Mouse (Mus musculus) forebrain, embryonic 15.5 days (tissue): ENCODE data around the gene Nicn1. TPM values are rescaled to one million over a fixed set of nuclear protein-coding genes. Genes with fewer than 3 reads are reported as not detected.

Experiments
- ATAC-seq: fragments of 200-750 bp; cut with Nextera tagmentation; replicated peaks from 2 replicates; pipeline ENCODE4 v1.8.0; 2017; ENCODE audit warnings: mild to moderate bottlenecking, moderate TSS enrichment, moderate library complexity
- H3K27ac ChIP-seq: fragments of 300-500 bp; sonication (generic); replicated peaks from 2 replicates; pipeline ENCODE4 v1.5.1; 2015; ENCODE audit warnings: mild to moderate bottlenecking, inconsistent platforms
- H3K27me3 ChIP-seq: fragments of 300-500 bp; sonication (generic); 2 replicates; pipeline ENCODE4 v1.6.1; 2015; ENCODE audit warnings: inconsistent platforms
- H3K36me3 ChIP-seq: fragments of 300-500 bp; sonication (generic); 2 replicates; pipeline ENCODE4 v1.6.1; 2015; ENCODE audit warnings: mild to moderate bottlenecking, inconsistent platforms
- H3K4me1 ChIP-seq: fragments of 300-500 bp; sonication (generic); 2 replicates; pipeline ENCODE4 v1.6.1; 2015; ENCODE audit warnings: inconsistent platforms
- H3K4me2 ChIP-seq: fragments of 300-500 bp; sonication (generic); replicated peaks from 2 replicates; pipeline ENCODE4 v1.6.1; 2015; ENCODE audit warnings: mild to moderate bottlenecking, inconsistent platforms
- H3K4me3 ChIP-seq: fragments of 300-500 bp; sonication (generic); 2 replicates; pipeline ENCODE4 v1.5.1; 2015; ENCODE audit warnings: mild to moderate bottlenecking, inconsistent platforms
- H3K9ac ChIP-seq: fragments of 300-500 bp; sonication (generic); replicated peaks from 2 replicates; pipeline ENCODE4 v1.6.1; 2015; ENCODE audit warnings: mild to moderate bottlenecking, inconsistent platforms
- H3K9me3 ChIP-seq: fragments of 300-500 bp; sonication (generic); 2 replicates; pipeline ENCODE4 v1.6.1; 2016; ENCODE audit warnings: inconsistent platforms
- WGBS: fragments of 180-500 bp; shearing (Covaris S2); methylation state at CpG from one replicate; pipeline ENCODE4 v1.1.7; 2015; ENCODE audit warnings: mixed read lengths; 5-methylcytosine and 5-hydroxymethylcytosine counted together
- polyA plus RNA-seq: library from polyadenylated mRNA; unstranded; fragments of >200 nt; fragmentation: Nextera tagmentation; extraction: Ambion mirVana; gene quantifications from 2 replicates; pipeline ENCODE4 v1.2.1, GENCODE M21; 2015

Nicn1 gene
- polyA plus RNA-seq, 1 experiment from 2014 or later = 133 TPM

DNA sequence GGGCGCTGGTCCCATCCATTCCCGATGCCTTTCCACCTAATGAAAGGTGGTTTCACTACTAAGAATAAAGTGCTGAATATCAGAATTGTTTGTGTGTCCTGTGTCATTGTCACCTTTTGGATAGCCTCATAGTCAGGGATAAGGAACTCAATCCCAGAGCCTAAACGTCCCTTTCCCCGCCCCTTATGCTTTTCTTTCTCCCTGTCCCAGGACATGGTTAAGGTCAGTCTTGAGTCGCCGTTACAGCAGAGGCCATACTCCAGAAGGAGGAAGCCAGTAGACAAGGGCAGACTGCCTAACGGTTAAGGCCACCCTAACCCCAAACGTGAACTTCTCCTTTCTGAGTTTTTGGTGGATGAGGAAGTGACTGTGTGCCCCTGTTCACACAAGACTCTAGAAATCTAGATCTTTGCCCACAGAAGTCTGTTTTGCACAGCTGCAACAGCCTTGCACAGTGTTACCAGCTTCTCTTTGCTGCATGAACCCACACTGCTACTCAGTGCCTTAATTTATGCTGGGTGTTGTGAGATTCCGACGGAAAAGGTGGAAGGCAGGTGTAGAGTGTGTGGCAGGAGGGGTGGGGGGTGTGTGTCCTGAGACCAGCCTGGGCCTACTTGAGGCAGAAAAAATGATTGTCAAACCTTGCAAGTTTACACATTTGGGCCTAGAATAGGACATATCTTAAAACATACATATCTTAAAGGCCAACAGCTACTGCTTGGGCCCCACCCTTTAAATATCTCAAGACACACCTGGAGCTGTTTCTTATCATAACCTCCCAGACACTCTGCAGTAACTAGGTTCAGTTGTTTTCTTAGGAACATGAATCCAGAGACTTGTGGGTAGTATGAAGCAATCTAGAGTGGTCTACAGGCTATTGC is 50.3 kb downstream of the Nicn1 start:
- Histone ChIP-seq H3K9ac (peak overlapping the region; percentile 70), H3K27me3 (no peaks in the 10 kb centered on the region), H3K36me3 (peaks cover 7% of the 10 kb centered on the region; the same call in 1 of the 2 replicates), H3K4me3 (peak overlapping the region; percentile 58), H3K4me1 (peaks cover 23% of the 10 kb centered on the region), H3K27ac (no peak overlapping the region), H3K4me2 (peak overlapping the region; percentile 63), H3K9me3 (no peaks in the 10 kb centered on the region)
- WGBS = 68% methylated on average over 10 of the region's 10 CpGs
- no peak for ATAC-seq

DNA sequence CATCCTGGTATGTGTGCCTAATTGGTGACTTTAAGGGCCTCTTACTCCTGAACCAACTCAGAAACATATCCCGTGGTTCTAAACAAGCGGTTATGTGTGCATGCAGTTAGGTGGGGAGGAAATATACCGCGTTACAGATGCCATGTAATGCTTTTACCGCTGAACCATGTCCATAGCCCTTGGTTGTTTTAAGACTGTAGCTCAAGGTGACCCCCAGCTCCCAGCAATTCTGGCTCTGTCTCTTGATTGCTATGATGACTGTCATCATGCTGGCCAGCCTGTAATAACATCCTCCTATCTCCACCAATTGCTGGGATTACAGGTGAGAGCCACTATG is 50.9 kb downstream of the Nicn1 start:
- H3K4me1 ChIP-seq = peaks cover 25% of the 10 kb centered on the region
- H3K27ac ChIP-seq = no peak overlapping the region
- no peaks in the 10 kb centered on the region for H3K27me3 ChIP-seq
- H3K36me3 ChIP-seq = peaks cover 6% of the 10 kb centered on the region; the same call in 1 of the 2 replicates
- no peak overlapping the region for H3K4me3 ChIP-seq
- no peaks in the 10 kb centered on the region for H3K9me3 ChIP-seq
- WGBS = 90% methylated on average over 5 of the region's 5 CpGs
- H3K4me2 ChIP-seq = no peak overlapping the region
- no peak overlapping the region for H3K9ac ChIP-seq
- ATAC-seq = no peak

DNA sequence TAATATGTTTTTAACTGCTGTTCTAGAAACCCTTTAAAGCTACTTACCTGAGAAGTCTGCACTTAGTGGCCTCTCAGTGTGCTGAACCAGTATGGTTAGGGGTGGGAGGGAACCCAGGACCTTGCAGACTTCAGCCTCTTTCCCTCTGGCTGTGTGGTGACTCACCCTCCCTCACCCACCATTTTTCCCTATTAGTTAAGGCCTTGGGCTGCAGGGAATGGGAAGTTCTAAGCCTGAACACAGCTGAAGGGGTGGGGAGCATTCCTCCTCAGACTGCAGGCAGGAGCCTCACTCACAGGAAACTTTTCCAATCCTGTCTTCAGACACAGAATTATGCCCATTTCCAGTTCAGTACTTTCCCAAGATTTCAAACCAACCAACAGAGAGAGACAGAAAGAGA is 51.6 kb downstream of the Nicn1 start:
- H3K27me3 ChIP-seq = no peaks in the 10 kb centered on the region
- peaks cover 4% of the 10 kb centered on the region; the same call in 1 of the 2 replicates for H3K36me3 ChIP-seq
- H3K9me3 ChIP-seq = no peaks in the 10 kb centered on the region
- H3K4me3 ChIP-seq = no peak overlapping the region
- ATAC-seq = no peak
- no peak overlapping the region for H3K27ac ChIP-seq
- H3K9ac ChIP-seq = no peak overlapping the region
- peaks cover 29% of the 10 kb centered on the region for H3K4me1 ChIP-seq
- H3K4me2 ChIP-seq = no peak overlapping the region

DNA sequence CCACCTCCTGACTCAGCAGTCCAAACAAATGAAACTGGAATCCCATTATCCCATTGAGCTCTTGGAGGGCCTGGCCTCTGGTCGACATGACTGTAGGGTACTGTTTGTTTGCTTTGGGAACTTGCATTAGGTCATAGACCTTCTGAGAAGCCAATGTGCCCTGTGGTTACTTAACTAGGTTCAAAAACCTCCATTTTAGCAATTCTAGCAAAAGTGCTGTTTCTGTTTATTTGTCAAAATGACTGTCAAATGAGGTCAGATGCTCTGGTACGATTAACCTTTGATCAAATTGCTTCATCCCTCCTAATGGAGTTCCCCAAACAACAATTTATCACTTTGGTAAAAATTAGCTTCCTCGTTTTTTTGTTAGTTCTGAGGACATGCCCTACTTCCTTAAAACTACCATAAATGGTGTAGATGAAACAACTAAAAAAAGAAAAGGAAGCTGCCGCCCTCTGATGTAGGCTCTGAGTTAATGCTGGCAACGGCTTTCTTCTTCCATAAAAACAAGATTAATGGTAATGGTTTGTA is 52.1 kb downstream of the Nicn1 start:
- WGBS = 62% methylated on average over 5 of the region's 5 CpGs
- ATAC-seq = no peak
- Histone ChIP-seq H3K4me2 (no peak overlapping the region), H3K36me3 (peaks cover 4% of the 10 kb centered on the region; the same call in 1 of the 2 replicates), H3K4me1 (peaks cover 30% of the 10 kb centered on the region), H3K9me3 (no peaks in the 10 kb centered on the region), H3K9ac (no peak overlapping the region), H3K27ac (no peak overlapping the region), H3K27me3 (no peaks in the 10 kb centered on the region), H3K4me3 (no peak overlapping the region)

DNA sequence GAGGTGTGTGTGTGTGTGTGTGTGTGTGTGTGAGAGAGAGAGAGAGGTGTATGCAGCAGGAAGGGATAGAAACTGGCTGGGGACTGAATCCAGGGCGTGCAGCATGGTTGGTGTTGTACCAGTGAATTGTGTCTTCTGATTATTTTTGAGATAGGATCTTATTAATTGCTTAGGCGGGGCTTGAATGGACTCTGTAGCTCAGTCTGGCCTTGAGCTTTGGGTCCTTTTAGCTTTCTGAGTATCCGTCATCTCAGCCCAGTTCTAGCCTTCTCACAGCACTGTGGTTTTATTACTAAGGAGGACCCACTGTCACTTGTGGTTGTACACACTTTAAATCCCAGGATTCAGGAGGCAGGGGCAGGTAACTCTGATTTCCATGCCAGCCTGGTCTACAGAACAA is 53.1 kb downstream of the Nicn1 start:
- H3K27me3 ChIP-seq = no peaks in the 10 kb centered on the region
- no peak overlapping the region for H3K9ac ChIP-seq
- H3K4me1 ChIP-seq = peaks cover 29% of the 10 kb centered on the region
- WGBS = 91% methylated on average over 3 of the region's 3 CpGs
- H3K36me3 ChIP-seq = no peaks in the 10 kb centered on the region
- H3K27ac ChIP-seq = no peak overlapping the region
- ATAC-seq = no peak
- H3K4me2 ChIP-seq = no peak overlapping the region
- H3K4me3 ChIP-seq = no peak overlapping the region
- no peaks in the 10 kb centered on the region for H3K9me3 ChIP-seq

DNA sequence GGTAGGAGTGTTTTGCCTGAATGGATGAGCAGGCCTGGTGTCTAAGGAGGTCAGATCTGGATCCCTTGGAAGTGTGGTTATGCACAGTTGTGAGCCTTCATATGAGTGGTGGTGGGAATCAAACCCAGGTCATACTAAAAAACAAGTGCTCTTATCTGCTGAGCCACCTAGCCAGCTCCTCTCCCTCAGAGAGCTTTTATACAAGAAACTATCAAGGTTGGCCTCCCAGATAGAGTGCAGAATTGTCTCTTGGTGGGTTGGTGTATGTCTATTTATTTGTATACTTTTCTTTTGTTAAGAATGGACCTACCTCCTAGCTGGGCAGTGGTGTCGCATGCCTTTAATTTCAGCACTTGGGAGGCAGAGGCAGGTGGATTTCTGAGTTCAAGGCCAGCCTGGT is 53.6 kb downstream of the Nicn1 start:
- Histone ChIP-seq H3K4me1 (peaks cover 29% of the 10 kb centered on the region), H3K9ac (no peak overlapping the region), H3K4me3 (no peak overlapping the region), H3K4me2 (no peak overlapping the region), H3K9me3 (no peaks in the 10 kb centered on the region), H3K27me3 (no peaks in the 10 kb centered on the region), H3K36me3 (no peaks in the 10 kb centered on the region), H3K27ac (no peak overlapping the region)
- no peak for ATAC-seq
- WGBS = 95% methylated on average over 1 of the region's 1 CpGs

DNA sequence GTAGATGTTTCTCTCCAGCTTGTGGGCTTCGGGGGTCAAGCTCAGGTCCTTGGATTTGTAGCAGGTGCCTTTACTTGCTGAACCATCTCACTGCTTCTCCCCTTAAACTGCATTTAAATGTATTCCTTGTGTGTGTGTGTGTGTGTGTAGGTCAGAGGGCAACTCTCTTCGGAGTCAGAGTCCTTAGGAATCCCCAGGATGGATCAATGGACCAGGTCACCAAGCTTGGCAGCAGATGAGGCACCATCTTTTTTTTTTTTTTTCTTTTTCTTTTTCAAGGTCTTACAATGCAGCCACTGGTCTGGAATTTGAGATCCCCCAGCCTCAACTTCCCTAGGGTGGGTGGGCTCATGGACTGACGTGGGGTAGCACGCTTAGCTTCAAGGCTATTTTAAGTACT is 54.2 kb downstream of the Nicn1 start:
- 84% methylated on average over 4 of the region's 4 CpGs for WGBS
- Histone ChIP-seq H3K27ac (no peak overlapping the region), H3K36me3 (no peaks in the 10 kb centered on the region), H3K4me1 (peaks cover 35% of the 10 kb centered on the region), H3K4me3 (no peak overlapping the region), H3K4me2 (no peak overlapping the region), H3K9ac (no peak overlapping the region), H3K27me3 (no peaks in the 10 kb centered on the region), H3K9me3 (no peaks in the 10 kb centered on the region)
- ATAC-seq = no peak

Other genes starting within 250 kb of the Nicn1 start
- 19.9 and 22.2 TPM in 2 replicates for gene Gmppb, start 241.2 kb upstream of the Nicn1 start, polyA plus RNA-seq
- 3.2 and 3.4 TPM in 2 replicates for gene Amigo3, start 237.3 kb upstream of the Nicn1 start, polyA plus RNA-seq
- gene Mst1, start 210.0 kb upstream of the Nicn1 start, polyA plus RNA-seq = 0.37 TPM in 1 of 2 replicates, not detected in the other
- gene Rnf123, start 207.1 kb upstream of the Nicn1 start, polyA plus RNA-seq = 45.4 and 49.0 TPM in 2 replicates
- gene Apeh, start 195.8 kb upstream of the Nicn1 start, polyA plus RNA-seq = 42.3 and 50.5 TPM in 2 replicates
- 7.3 and 7.9 TPM in 2 replicates for gene Bsn, start 100.0 kb upstream of the Nicn1 start, polyA plus RNA-seq
- gene Dag1, start 26.5 kb upstream of the Nicn1 start, polyA plus RNA-seq = 53.5 and 53.6 TPM in 2 replicates
- gene Amt, start 6.4 kb downstream of the Nicn1 start, polyA plus RNA-seq = 23.8 and 24.5 TPM in 2 replicates
- 296 and 306 TPM in 2 replicates for gene Rhoa, start 15.7 kb downstream of the Nicn1 start, polyA plus RNA-seq
- 35.2 and 36.6 TPM in 2 replicates for gene Tcta, start 15.7 kb downstream of the Nicn1 start, polyA plus RNA-seq
- gene Gpx1, start 48.5 kb downstream of the Nicn1 start, polyA plus RNA-seq = 383 and 395 TPM in 2 replicates
- 138 and 140 TPM in 2 replicates for gene Usp4, start 57.4 kb downstream of the Nicn1 start, polyA plus RNA-seq
- 1.6 and 2.4 TPM in 2 replicates for gene 1700102P08Rik, start 102.4 kb downstream of the Nicn1 start, polyA plus RNA-seq
- 0.93 and 1.0 TPM in 2 replicates for gene Ccdc36, start 138.1 kb downstream of the Nicn1 start, polyA plus RNA-seq
- not detected in 2 replicates for gene BC048562, start 146.1 kb downstream of the Nicn1 start, polyA plus RNA-seq
- 60.9 and 61.6 TPM in 2 replicates for gene Ccdc71, start 170.1 kb downstream of the Nicn1 start, polyA plus RNA-seq
- gene Klhdc8b, start 171.2 kb downstream of the Nicn1 start, polyA plus RNA-seq = 55.7 and 62.2 TPM in 2 replicates
- gene Lamb2, start 189.3 kb downstream of the Nicn1 start, polyA plus RNA-seq = 15.7 and 18.8 TPM in 2 replicates
- 90.1 and 95.4 TPM in 2 replicates for gene Usp19, start 200.2 kb downstream of the Nicn1 start, polyA plus RNA-seq
- gene Qars, start 217.3 kb downstream of the Nicn1 start, polyA plus RNA-seq = 70.1 and 72.6 TPM in 2 replicates
- gene Qrich1, start 226.4 kb downstream of the Nicn1 start, polyA plus RNA-seq = 146 and 148 TPM in 2 replicates